Comparison of ENCODE assay signal across 8 mouse cellular contexts in the genomic region with DNA sequence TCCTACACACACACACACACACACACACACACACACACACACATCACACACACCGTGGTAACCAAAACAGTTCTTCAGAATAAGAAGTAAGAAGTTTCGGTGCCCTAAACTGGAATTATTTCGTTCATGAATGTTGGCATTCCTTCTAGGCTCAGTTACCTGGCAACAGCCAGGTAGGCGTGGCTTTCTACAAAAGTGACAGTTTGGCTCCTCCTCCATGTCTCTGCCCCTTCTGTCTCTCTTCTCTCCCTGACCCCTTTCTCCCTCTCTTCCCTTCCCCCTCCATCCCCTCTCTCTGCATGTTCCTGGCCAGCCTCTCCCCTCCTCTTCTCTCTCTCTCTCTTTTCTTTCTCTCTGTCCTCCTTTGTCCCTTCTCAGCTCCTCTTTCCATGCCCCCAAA. TPM values are rescaled to one million over a fixed set of nuclear protein-coding genes. Genes with fewer than 3 reads are reported as not detected.
DNase-seq lines count a peak whose midpoint lies in the region; ATAC-seq and TF ChIP-seq lines count a peak whose summit lies in the region.

No protein-coding gene starts in this region.

- no peak for TF ChIP-seq CTCF in ES-Bruce4 (IDR thresholded peaks at IDR 0.05; ENCODE audit: low read depth, low read length)
- TF ChIP-seq CTCF in cerebellum, adult 2 months (IDR thresholded peaks at IDR 0.05; ENCODE audit: borderline replicate concordance, insufficient read depth, low read depth, low read length): no peak

- no peak overlapping the region; the same call in 1 of the 2 replicates for H3K4me3 ChIP-seq in ES-Bruce4 (ENCODE audit: low read depth, low read length)
- no peak overlapping the region for H3K4me3 ChIP-seq in hindbrain, embryonic 16.5 days (ENCODE audit: low read length)
- peak overlapping the region; percentile 69 for H3K4me3 ChIP-seq in liver, embryonic 12.5 days
- H3K4me3 ChIP-seq in cerebellum, adult 2 months (replicated peaks; ENCODE audit: insufficient read depth, low read depth, low read length): no peak overlapping the region

- H3K4me2 ChIP-seq in hindbrain, embryonic 16.5 days (ENCODE audit: low read length): peak overlapping the region; percentile 98; the same call in 1 of the 2 replicates
- H3K4me2 ChIP-seq in liver, embryonic 12.5 days: peak overlapping the region; percentile 97

- ATAC-seq in hindbrain, embryonic 16.5 days: no peak
- ATAC-seq in liver, embryonic 12.5 days: no peak

- 13% methylated on average over 4 of the region's 4 CpGs for WGBS in hindbrain, embryonic 16.5 days
- WGBS in liver, embryonic 12.5 days (ENCODE audit: insufficient replicate concordance): 41% methylated on average over 4 of the region's 4 CpGs
- 21% methylated on average over 4 of the region's 4 CpGs for WGBS in cerebellum, adult 2 months

- no peak for TF ChIP-seq EP300 in ES-Bruce4 (IDR thresholded peaks at IDR 0.05; ENCODE audit: insufficient read depth, low read depth, low read length)

- H3K9me3 ChIP-seq in ES-Bruce4 (replicated peaks; ENCODE audit: control insufficient read depth, insufficient read depth, low read length, poor library complexity, severe bottlenecking): no peaks in the 10 kb centered on the region
- H3K9me3 ChIP-seq in hindbrain, embryonic 16.5 days (ENCODE audit: control insufficient read depth, low read length): no peaks in the 10 kb centered on the region
- H3K9me3 ChIP-seq in liver, embryonic 12.5 days (replicated peaks): no peaks in the 10 kb centered on the region

- H3K36me3 ChIP-seq in ES-Bruce4 (ENCODE audit: control insufficient read depth, insufficient read depth, low read length, poor library complexity, severe bottlenecking): no peaks in the 10 kb centered on the region
- no peaks in the 10 kb centered on the region for H3K36me3 ChIP-seq in hindbrain, embryonic 16.5 days (ENCODE audit: control insufficient read depth, insufficient read depth, low read length)
- no peaks in the 10 kb centered on the region for H3K36me3 ChIP-seq in liver, embryonic 12.5 days

- peak overlapping the region; percentile 67 for H3K9ac ChIP-seq in ES-Bruce4 (ENCODE audit: low read depth, poor library complexity, severe bottlenecking)
- H3K9ac ChIP-seq in hindbrain, embryonic 16.5 days (ENCODE audit: low read depth, low read length): no peak overlapping the region
- H3K9ac ChIP-seq in liver, embryonic 12.5 days: peak overlapping the region; percentile 89

- H3K27ac ChIP-seq in ES-Bruce4 (ENCODE audit: insufficient read depth, low read length): no peak overlapping the region
- no peak overlapping the region for H3K27ac ChIP-seq in hindbrain, embryonic 16.5 days (ENCODE audit: low read depth, low read length)
- peak overlapping the region; percentile 95 for H3K27ac ChIP-seq in liver, embryonic 12.5 days
- H3K27ac ChIP-seq in cerebellum, adult 2 months (ENCODE audit: insufficient read depth, low read length): no peak overlapping the region

- H3K4me1 ChIP-seq in ES-Bruce4 (ENCODE audit: control insufficient read depth, insufficient read depth, low read length): peaks cover 4% of the 10 kb centered on the region
- H3K4me1 ChIP-seq in hindbrain, embryonic 16.5 days (ENCODE audit: control insufficient read depth, insufficient read depth, low read depth, low read length): peaks cover 19% of the 10 kb centered on the region
- peaks cover 76% of the 10 kb centered on the region for H3K4me1 ChIP-seq in liver, embryonic 12.5 days
- no peaks in the 10 kb centered on the region; the same call in 1 of the 2 replicates for H3K4me1 ChIP-seq in cerebellum, adult 2 months (ENCODE audit: control insufficient read depth, insufficient read depth, low read length)

- no peaks in the 10 kb centered on the region for H3K27me3 ChIP-seq in ES-Bruce4 (ENCODE audit: control insufficient read depth, insufficient read depth, low read length, poor library complexity, severe bottlenecking)
- peaks cover 4% of the 10 kb centered on the region; the same call in 1 of the 2 replicates for H3K27me3 ChIP-seq in hindbrain, embryonic 16.5 days (replicated peaks; ENCODE audit: control insufficient read depth, insufficient read depth, low read length)
- peaks cover 14% of the 10 kb centered on the region for H3K27me3 ChIP-seq in liver, embryonic 12.5 days (replicated peaks)
- H3K27me3 ChIP-seq in cerebellum, adult 2 months (ENCODE audit: control insufficient read depth, insufficient read depth, low read length): no peaks in the 10 kb centered on the region

- peak; percentile 69 for DNase-seq in 3T3-L1 (ENCODE audit: low read depth, low spot score)
- no peak for DNase-seq in cerebellum, postnatal 36 days
- DNase-seq in cerebellum, adult 2 months: no peak
- DNase-seq in ovary, postnatal 14 days (ENCODE audit: low spot score): no peak
- no peak for DNase-seq in gastrocnemius, adult 8-10 months (ENCODE audit: low spot score in 2 of 2)

- no peak for TF ChIP-seq POLR2A in ES-Bruce4 (IDR thresholded peaks at IDR 0.05; ENCODE audit: insufficient read depth, low read length)
- no peak for TF ChIP-seq POLR2A in cerebellum, adult 2 months (IDR thresholded peaks at IDR 0.05; ENCODE audit: borderline replicate concordance, insufficient read depth, low read length)

RNA-seq across cellular contexts. Expression of a gene that starts 11.9 kb away (rescaled TPM):
- polyA plus RNA-seq in ES-Bruce4 (2011; ENCODE audit: insufficient read depth, insufficient read length, low read depth, missing spikeins): 3,060 and 3,539 TPM in 2 replicates
- polyA plus RNA-seq in hindbrain, embryonic 16.5 days (2015; fragmentation: Nextera tagmentation; extraction: Ambion mirVana): 585 and 607 TPM in 2 replicates
- polyA plus RNA-seq in liver, embryonic 12.5 days (2016; fragmentation: Nextera tagmentation; extraction: Ambion mirVana): 673 and 675 TPM in 2 replicates
- polyA plus RNA-seq in cerebellum, adult 2 months (2012; rRNA removed): 698 and 753 TPM in 2 replicates
- 1,000 to 10,000 TPM; 3,387 to 4,149 (median 3,897) TPM for total RNA-seq in gastrocnemius, adult 8-10 months (2022)

RNA-seq across cellular contexts. Expression of a gene that starts 46.1 kb away (rescaled TPM):
- 70.6 and 73.3 TPM in 2 replicates for polyA plus RNA-seq in ES-Bruce4 (2011; ENCODE audit: insufficient read depth, insufficient read length, low read depth, missing spikeins)
- 8.2 and 8.6 TPM in 2 replicates for polyA plus RNA-seq in hindbrain, embryonic 16.5 days (2015; fragmentation: Nextera tagmentation; extraction: Ambion mirVana)
- polyA plus RNA-seq in liver, embryonic 12.5 days (2016; fragmentation: Nextera tagmentation; extraction: Ambion mirVana): 3.0 and 3.3 TPM in 2 replicates
- 9.9 and 12.2 TPM in 2 replicates for polyA plus RNA-seq in cerebellum, adult 2 months (2012; rRNA removed)
- total RNA-seq in gastrocnemius, adult 8-10 months (2022): 10 to 100 TPM in 1 of 4 experiments, 1 to 10 TPM in 3; 5.9 to 12.2 (median 7.2) TPM
